Mouse (Mus musculus) spleen, postnatal 14 days (tissue): Measurements from ENCODE around the gene Entr1.
"Not testable (repeated sequence)": the region's sequence is repeated elsewhere in the genome, so short reads cannot be mapped to it uniquely, and the experiment has no call there.

Source experiments
- DNase-seq, 2 experiments: peaks; one replicate each; pipeline ENCODE4 v3.0.0; 2021 to 2022; ENCODE audit warnings: low spot score in 2 of 2

Entr1 gene

DNA sequence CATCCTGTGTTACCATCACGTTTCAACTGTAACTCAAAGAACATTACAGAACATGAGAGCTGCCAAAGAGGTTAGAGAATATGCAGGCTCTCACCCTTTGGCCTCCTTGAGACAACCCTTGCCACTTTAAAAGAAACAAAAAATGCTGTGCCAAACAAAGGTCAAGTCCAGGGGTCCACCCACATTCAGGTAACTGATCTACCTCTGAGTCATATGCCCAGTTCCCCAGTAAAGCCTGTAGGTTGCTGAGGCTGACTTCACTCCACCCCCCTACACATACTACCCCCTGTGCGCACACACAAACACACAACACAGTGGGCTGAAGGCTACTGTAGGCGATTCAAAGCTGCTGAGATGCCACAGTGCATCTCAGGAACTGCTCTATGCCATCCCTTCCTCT is 1.4 kb downstream of the Entr1 start:
- no peak for DNase-seq

DNA sequence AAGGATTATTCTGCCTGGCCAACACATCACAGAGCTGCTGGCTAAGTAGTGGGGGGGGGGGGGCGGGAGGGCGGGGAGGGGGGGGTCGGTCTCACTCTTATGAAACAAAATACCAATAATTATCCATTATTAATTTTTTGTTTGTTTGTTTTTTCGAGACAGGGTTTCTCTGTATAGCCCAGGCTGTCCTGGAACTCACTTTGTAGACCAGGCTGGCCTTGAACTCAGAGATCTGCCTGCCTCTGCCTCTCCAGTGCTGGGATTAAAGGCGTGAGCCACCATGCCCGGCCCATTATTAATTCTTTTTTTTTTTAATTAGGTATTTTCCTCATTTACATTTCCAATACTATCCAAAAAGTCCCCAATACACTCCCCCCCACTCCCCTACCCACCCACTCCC is 8.2 kb downstream of the Entr1 start:
- DNase-seq = not testable (repeated sequence)

- peak; percentile 59 to 73 for DNase-seq
Observed at GRCm38 (mm10) chr2:26380131-26380771, 8.9 kb downstream of the Entr1 start, which contains the start of gene Snapc4. Gene Snapc4 (minus strand): TSS chr2:26380653.

DNA sequence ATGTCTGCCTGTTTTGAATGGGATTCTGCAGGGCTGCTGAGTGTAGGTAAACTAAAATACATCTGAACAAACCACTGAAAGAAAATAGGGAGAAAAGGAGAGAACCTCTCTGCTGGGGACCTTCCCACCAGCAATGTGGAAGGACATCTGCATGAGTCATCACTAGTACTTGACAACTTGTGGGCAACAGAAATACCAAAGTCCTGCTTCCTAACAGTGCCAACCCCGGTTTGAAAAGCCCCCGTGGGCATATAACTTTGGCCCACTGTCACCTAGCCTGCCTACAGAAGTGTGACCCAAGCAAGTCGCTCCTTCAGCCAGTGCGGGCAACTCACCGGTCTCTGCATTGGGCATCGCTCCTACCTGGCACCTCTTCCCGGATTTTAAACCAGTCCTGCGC is 16.7 kb downstream of the Entr1 start:
- DNase-seq = no peak

- no peak for DNase-seq
Observed at GRCm38 (mm10) chr2:26368572-26368971, 20.5 kb downstream of the Entr1 start.

DNA sequence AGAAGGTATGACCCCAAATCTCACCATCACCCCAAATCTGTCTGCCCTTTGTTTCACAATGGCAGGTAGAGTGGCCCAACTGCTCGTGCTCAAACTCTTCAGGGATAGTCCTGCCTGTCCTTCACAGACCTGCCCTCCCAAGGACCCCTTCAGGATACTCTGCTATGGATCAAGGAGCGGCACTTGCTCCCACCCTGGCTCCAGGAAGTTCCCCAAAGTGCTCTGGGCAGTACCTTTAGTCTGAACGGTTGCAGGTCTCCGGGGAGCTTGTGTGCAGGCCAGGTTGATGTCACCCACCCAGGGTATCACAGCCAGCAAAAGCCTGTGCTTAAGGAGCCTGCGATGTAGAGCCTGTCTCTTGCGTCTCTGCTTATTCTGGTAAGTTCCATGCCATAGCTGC is 21.2 kb downstream of the Entr1 start:
- DNase-seq = no peak

GRCm38 (mm10) chr2:26364738-26365465 is 24.2 kb downstream of the Entr1 start:
- no peak for DNase-seq

GRCm38 (mm10) chr2:26363481-26363880 is 25.6 kb downstream of the Entr1 start:
- no peak for DNase-seq

DNA sequence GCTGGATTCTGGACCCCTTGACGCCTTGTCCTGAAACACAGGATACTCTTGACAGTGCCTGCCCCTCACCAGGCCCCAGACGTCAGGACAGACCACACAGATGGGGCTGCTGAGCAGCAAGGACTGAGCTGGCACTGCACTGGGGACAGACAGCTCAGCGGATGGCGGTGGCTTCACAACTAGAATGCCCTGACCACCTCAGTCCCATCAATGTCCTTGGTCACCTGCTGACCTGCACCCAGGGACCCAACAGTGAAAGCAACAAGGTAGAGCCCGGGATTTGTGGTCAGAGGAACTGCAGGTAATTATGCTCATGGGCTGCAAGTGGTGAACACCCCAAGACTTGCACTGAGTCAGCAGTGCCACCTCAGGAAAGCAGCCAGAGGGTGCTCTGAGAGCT is 26.1 kb downstream of the Entr1 start:
- no peak for DNase-seq

DNA sequence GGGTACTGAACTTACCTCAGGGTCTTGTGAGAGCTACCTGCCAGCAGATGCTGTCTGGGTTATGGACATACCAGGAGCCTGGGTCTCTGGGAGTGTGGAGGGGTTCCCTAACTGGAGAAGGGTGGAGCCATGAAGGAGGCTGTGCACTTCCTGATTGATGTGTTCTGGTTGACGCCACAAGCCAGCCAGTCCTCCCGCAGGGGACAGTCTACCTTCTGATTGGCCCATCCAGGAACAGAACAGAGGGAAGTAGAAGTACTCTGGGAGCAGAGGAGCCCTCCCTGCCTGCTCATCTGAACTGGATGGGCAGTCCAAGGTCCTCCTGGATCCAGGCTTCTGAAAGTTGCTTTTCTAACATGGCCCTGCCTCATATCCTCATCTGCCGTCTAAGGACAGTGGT is 28.3 kb downstream of the Entr1 start, which contains the start of gene Card9:
TSS of gene Card9 (minus strand) at position 147 of the 400 bp plus-strand sequence.
- no peak for DNase-seq

DNA sequence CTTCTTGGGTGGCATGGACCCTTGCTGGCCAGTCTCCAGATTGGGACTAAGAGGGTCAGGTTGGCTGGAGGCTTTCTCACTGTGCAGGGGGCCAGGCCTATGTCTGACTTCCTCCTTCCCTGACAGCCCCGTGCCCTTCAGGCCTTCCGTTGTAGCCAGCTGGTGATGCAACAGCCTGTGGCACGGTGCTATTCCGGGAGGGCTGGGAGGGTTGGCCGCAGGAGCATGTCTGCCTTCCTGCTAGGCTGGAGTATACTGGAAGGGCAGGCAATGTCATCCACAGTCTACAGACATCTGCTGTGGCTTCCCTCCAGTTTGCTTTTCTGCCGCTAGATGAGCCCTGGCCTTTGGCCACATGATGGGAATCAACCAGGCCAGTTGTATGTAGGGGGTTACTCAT is 29.1 kb downstream of the Entr1 start:
- no peak for DNase-seq

GRCm38 (mm10) chr2:26358667-26359320 is 30.3 kb downstream of the Entr1 start:
- no peak for DNase-seq

DNA sequence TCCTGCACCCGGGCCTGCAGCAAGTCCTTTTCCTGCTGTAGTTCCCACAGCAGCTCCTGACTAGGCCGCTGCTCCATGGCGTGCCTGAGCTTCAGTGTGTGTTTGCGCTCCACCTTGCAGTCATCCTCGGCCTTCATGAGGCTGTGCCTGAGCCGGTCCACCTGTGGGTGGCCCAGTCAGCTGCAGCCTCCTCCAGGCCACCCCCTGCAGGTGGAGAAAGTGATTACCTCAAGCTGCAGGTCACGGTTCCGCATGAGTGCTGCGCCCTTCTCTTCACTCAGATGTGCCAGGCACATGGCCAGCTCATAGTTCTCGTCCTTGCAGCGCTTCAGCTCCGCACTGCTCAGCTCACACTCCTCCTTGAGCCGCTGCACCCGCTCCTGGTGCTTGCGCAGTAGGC is 31.6 kb downstream of the Entr1 start:
- DNase-seq = no peak

DNA sequence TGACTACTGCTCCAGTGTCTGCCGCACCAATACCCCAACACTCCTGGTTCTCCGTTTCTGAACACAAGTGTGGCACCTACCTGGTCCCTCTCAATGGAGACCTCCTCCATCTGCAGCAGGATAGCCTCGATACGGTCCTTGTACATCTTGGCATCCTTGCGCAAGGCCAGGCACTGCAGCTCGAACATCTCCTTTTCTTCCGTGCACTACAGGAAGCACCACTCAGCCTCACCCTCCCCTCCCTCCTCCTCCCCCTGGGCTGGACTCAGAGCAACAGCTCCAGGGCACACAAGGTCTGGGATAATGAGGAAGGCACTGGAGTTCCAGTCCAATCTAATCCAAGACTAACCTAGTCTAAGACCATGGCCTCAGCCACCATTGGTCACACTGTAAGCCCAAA is 32.4 kb downstream of the Entr1 start:
- no peak for DNase-seq

- no peak for DNase-seq
Observed at GRCm38 (mm10) chr2:26356231-26356630, 32.9 kb downstream of the Entr1 start.

DNA sequence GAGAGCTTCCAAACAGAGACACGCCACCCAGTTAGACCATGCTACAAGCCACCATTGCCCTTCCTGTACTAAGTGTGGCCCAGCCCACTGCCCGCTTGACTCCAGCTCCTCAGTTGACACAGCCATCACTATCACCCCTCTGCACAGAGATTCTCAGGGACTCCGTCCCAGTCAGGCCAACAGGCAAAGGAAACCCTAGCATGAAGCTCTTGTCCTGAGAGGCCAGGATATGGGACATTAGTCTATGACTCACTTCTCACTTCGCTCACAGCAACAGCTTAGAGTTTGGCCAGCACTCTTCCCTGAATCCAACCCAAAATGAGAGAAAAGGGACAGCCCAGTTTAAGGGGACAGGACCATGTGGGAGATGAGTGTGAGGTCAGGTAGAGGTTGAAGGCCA is 34.7 kb downstream of the Entr1 start:
- no peak for DNase-seq

DNA sequence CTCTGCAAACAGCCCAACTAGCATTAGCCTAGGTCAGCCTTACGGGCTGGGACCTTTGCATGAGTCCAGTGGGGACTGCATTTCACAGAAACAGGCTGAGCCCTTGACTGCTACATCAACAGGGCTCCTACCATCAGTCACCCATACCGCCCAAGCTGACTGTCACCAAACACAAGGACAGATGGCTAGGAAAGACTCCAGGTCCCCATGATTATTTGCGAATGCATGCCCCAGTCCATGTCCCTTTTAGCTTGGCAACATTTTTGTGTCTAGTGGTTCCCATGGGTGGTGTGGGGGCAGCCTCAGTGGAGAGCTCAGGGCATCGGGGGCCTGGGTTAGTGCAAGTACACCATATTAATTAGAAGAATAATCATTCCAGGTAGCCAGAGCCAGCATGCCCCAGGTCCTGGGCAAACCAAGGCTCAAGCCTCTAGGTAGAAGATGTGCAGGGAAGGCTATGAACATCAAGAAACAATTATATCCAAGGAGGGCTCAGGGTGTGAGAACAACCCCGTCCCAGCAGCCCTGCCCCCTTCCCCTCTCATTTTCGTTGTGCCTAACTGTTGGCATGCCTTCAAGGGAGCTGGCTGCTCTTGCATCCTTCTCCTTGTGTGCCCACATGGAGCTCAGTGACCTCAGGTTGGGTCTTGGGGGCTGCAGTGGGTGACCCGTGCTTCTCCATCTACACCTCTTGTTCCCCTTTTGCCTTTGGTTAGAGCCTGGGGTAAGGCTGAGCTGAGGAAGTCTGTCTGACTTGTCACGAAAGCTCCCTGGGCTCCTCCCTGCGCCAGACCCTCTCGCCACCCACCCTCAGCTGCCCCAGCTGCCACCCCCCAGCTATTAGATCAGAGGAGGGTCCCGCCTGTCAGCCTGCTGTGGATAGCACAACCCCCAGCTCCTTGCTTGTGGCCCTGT is 35.8 kb downstream of the Entr1 start:
- DNase-seq = no peak

- peak in 1 of 2 experiments; percentile 26 for DNase-seq
Observed at GRCm38 (mm10) chr2:26352291-26352910, 36.7 kb downstream of the Entr1 start.

DNA sequence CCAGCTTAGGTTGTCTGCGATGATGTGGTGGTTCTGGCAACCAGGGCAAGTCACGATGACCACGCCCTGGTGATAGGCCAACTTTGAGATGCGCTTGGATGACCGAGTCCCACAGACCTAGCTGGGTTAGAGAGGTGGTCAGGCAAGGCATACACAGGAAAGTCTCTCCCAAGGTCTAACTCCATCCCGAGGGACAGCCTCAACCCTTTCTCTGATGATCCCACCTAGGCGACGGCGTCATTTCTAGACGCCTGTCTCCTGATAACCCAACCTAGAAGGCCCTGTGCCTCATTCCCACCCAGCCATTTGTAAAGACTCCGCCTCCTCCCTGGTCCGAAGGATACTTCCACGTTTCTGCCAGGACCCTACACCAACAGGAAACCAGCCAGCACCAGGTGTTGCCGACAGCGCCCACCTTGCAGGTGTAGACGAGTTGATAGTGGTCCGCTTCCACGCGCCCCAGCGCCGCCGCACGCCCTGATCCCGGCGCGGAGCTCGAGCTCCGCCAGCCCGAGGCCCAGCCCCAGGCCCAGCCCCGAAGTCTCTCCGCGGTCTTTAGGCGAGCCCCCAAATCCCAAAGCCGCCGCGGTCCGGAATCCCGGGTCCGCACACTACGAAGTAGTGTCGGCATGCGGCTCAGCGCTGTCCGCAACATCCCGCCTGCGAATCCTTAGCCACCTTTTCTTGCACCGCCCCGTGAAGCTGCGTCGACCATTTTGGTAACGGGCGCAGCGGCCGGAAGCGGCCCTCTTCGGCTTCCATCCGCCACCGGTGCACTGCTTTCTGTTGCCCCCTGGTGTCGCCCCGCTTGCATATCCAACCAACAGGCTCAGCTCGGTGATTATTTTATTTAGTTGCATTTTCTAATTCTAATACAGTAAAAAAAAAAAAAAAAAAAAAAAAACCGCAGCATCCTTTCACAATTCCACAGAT is 37.5 kb downstream of the Entr1 start, which contains the start of gene Dnlz:
TSS of gene Dnlz (minus strand) at position 753 of the 933 bp plus-strand sequence.
- peak; percentile 83 to 88 for DNase-seq

GRCm38 (mm10) chr2:26348241-26348640 is 40.9 kb downstream of the Entr1 start:
- DNase-seq = no peak
